Mouse (Mus musculus): Measurements from ENCODE around the gene Fcrl6. TPM values are rescaled to one million over a fixed set of nuclear protein-coding genes. Genes with fewer than 3 reads are reported as not detected.
A peak's percentile ranks its signal among the peaks of the same experiment; 100 is the strongest.

The Fcrl6 gene
- polyA plus RNA-seq, 1 experiment from 2014 or later = not detected

GRCm38 (mm10) chr1:172549314-172549713 lies 53.0 kb downstream of the Fcrl6 start:
- 27% methylated on average over 2 of the region's 2 CpGs for WGBS
- Histone ChIP-seq H3K4me2 (ENCODE audit: low read length) (peak overlapping the region; percentile 59), H3K27me3 (ENCODE audit: insufficient read depth, low read length) (no peaks in the 10 kb centered on the region), H3K9ac (ENCODE audit: low read depth, low read length) (no peak overlapping the region), H3K9me3 (replicated peaks; ENCODE audit: low read length) (no peaks in the 10 kb centered on the region), H3K27ac (no peak overlapping the region), H3K4me1 (replicated peaks; ENCODE audit: insufficient read depth, low read length) (peaks cover 19% of the 10 kb centered on the region; the same call in 1 of the 2 replicates), H3K36me3 (ENCODE audit: insufficient read depth, low read length) (no peaks in the 10 kb centered on the region), H3K4me3 (replicated peaks; ENCODE audit: low read depth, low read length) (peak overlapping the region; percentile 42; the same call in 1 of the 2 replicates)
- ATAC-seq (replicated peaks; ENCODE audit: low FRiP score, low read depth) (no peak), DNase-seq (ENCODE audit: low spot score) (no peak)
- no peak for TF ChIP-seq CTCF (IDR thresholded peaks at IDR 0.05; ENCODE audit: low read depth)

GRCm38 (mm10) chr1:172548501-172548900 lies 53.9 kb downstream of the Fcrl6 start:
- Histone ChIP-seq H3K4me3 (replicated peaks; ENCODE audit: low read depth, low read length) (no peak overlapping the region), H3K9me3 (replicated peaks; ENCODE audit: low read length) (no peaks in the 10 kb centered on the region), H3K27me3 (ENCODE audit: insufficient read depth, low read length) (no peaks in the 10 kb centered on the region), H3K4me1 (replicated peaks; ENCODE audit: insufficient read depth, low read length) (peaks cover 19% of the 10 kb centered on the region; the same call in 1 of the 2 replicates), H3K9ac (ENCODE audit: low read depth, low read length) (no peak overlapping the region), H3K36me3 (ENCODE audit: insufficient read depth, low read length) (no peaks in the 10 kb centered on the region), H3K4me2 (ENCODE audit: low read length) (no peak overlapping the region), H3K27ac (no peak overlapping the region)
- DNase-seq (ENCODE audit: low spot score) (no peak), ATAC-seq (replicated peaks; ENCODE audit: low FRiP score, low read depth) (no peak)
- whole genome bisulfite sequencing = 53% methylated on average over 7 of the region's 7 CpGs
- TF ChIP-seq CTCF (IDR thresholded peaks at IDR 0.05; ENCODE audit: low read depth) = no peak

Other genes with a start within 250 kb of the Fcrl6 start
- 5.8 and 6.1 TPM in 2 replicates for gene Pigm, start 226.0 kb downstream of the Fcrl6 start, polyA plus RNA-seq (2015; fragmentation: Nextera tagmentation; extraction: Ambion mirVana)
- 1.3 and 2.3 TPM in 2 replicates for gene Slamf9, start 127.2 kb downstream of the Fcrl6 start, polyA plus RNA-seq (2015; fragmentation: Nextera tagmentation; extraction: Ambion mirVana)
- gene Igsf9, start 120.8 kb downstream of the Fcrl6 start, polyA plus RNA-seq (2015; fragmentation: Nextera tagmentation; extraction: Ambion mirVana) = 12.5 and 13.3 TPM in 2 replicates
- gene Tagln2, start 102.5 kb downstream of the Fcrl6 start, polyA plus RNA-seq (2015; fragmentation: Nextera tagmentation; extraction: Ambion mirVana) = 225 and 250 TPM in 2 replicates
- gene Cfap45, start 81.8 kb downstream of the Fcrl6 start, polyA plus RNA-seq (2015; fragmentation: Nextera tagmentation; extraction: Ambion mirVana) = 1.1 and 1.3 TPM in 2 replicates
- gene Vsig8, start 46.6 kb downstream of the Fcrl6 start, polyA plus RNA-seq (2015; fragmentation: Nextera tagmentation; extraction: Ambion mirVana) = 1.0 and 1.6 TPM in 2 replicates
- gene Slamf8, start 12.0 kb downstream of the Fcrl6 start, polyA plus RNA-seq (2015; fragmentation: Nextera tagmentation; extraction: Ambion mirVana) = 0.16 and 0.18 TPM in 2 replicates
- 27.0 and 27.4 TPM in 2 replicates for gene Dusp23, start 30.4 kb upstream of the Fcrl6 start, polyA plus RNA-seq (2015; fragmentation: Nextera tagmentation; extraction: Ambion mirVana)
- 0.08 TPM in 1 of 2 replicates, not detected in the other for gene Crp, start 95.5 kb upstream of the Fcrl6 start, polyA plus RNA-seq (2015; fragmentation: Nextera tagmentation; extraction: Ambion mirVana)